Mouse (Mus musculus): ENCODE data around the gene Slc20a1.

- TF ChIP-seq CTCF (IDR thresholded peaks at IDR 0.05; ENCODE audit: insufficient read depth, low read length): no peak
- TF ChIP-seq POLR2A (IDR thresholded peaks at IDR 0.05; ENCODE audit: borderline replicate concordance, extremely low read depth, low read depth, low read length): no peak
Observed at GRCm38 (mm10) chr2:129196317-129196716, 2.2 kb upstream of the Slc20a1 start.

Measured in lung, adult 2 months (tissue).